Mouse (Mus musculus) lung, embryonic 14.5 days (tissue): Measurements from ENCODE around the gene Gm49361. TPM values are rescaled to one million over a fixed set of nuclear protein-coding genes. Genes with fewer than 3 reads are reported as not detected.

Source experiments
- ATAC-seq: fragments of 200-750 bp; cut with Nextera tagmentation; 2 replicates; pipeline ENCODE4 v1.8.0; 2017; ENCODE audit warnings: mild to moderate bottlenecking, moderate TSS enrichment, moderate library complexity; ENCODE audit not compliant: insufficient read depth
- DNase-seq: peaks from one replicate; pipeline ENCODE4 v3.0.0-alpha.2; 2015
- H3K27ac ChIP-seq: fragments of 300-500 bp; sonication (generic); 2 replicates; pipeline ENCODE4 v1.5.1; 2014; ENCODE audit warnings: low read depth, mild to moderate bottlenecking, moderate library complexity
- H3K27me3 ChIP-seq: fragments of 300-500 bp; sonication (generic); 2 replicates; pipeline ENCODE4 v1.6.1; 2014; ENCODE audit warnings: low read length, control low read depth; ENCODE audit not compliant: insufficient read depth
- H3K36me3 ChIP-seq: fragments of 300-500 bp; sonication (generic); 2 replicates; pipeline ENCODE4 v1.6.1; 2014; ENCODE audit warnings: control low read depth; ENCODE audit not compliant: insufficient read depth
- H3K4me1 ChIP-seq: fragments of 300-500 bp; sonication (generic); 2 replicates; pipeline ENCODE4 v1.6.1; 2014; ENCODE audit warnings: antibody characterized with exemption, control low read depth; ENCODE audit not compliant: insufficient read depth
- H3K4me2 ChIP-seq: fragments of 300-500 bp; sonication (generic); 2 replicates; pipeline ENCODE4 v1.6.1; 2014; ENCODE audit warnings: mild to moderate bottlenecking
- H3K4me3 ChIP-seq: fragments of 300-500 bp; sonication (generic); 2 replicates; pipeline ENCODE4 v1.5.1; 2014; ENCODE audit warnings: low read depth, low read length
- H3K9ac ChIP-seq: fragments of 300-500 bp; sonication (generic); 2 replicates; pipeline ENCODE4 v1.6.1; 2014
- H3K9me3 ChIP-seq: fragments of 300-500 bp; sonication (generic); 2 replicates; pipeline ENCODE4 v1.6.1; 2016; ENCODE audit warnings: low read depth, low read length, control low read depth
- CTCF ChIP-seq: IDR thresholded peaks from 2 replicates; pipeline ENCODE4 v1.5.1; 2016; ENCODE audit warnings: antibody characterized with exemption, low read depth
- WGBS: fragments of 180-500 bp; shearing (Covaris S2); extraction: QIAGEN DNeasy Blood & Tissue Kit; methylation state at CpG from one replicate; pipeline ENCODE4 v1.1.7; 2014; 5-methylcytosine and 5-hydroxymethylcytosine counted together
- polyA plus RNA-seq: library from polyadenylated mRNA; unstranded; fragments of >200 nt; fragmentation: Nextera tagmentation; extraction: Ambion mirVana; gene quantifications from 2 replicates; pipeline ENCODE4 v1.2.1, GENCODE M21; 2014

Gm49361 gene
- polyA plus RNA-seq, 1 experiment from 2014 or later: not detected

DNA sequence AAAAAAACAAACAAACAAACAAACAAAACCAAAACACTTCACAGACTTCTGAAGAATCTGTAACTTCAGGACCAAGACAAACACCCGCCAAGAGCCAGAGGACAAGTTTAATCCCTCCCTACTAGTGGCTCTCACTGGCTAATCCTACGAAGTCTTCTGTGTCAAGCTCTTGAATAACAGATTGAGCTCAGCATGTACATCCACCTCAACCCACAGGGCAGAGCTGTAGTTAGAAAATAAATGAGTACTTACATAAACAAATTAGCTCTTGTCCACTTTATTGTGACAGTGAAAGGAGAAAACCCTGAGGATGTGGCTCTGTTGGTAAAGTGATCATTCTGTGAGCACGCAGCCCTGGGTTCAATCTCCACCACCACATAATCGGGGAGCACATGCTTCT, 124.2 kb downstream of the Gm49361 start:
- no peak for ATAC-seq
- 67% methylated on average over 4 of the region's 4 CpGs for WGBS

DNA sequence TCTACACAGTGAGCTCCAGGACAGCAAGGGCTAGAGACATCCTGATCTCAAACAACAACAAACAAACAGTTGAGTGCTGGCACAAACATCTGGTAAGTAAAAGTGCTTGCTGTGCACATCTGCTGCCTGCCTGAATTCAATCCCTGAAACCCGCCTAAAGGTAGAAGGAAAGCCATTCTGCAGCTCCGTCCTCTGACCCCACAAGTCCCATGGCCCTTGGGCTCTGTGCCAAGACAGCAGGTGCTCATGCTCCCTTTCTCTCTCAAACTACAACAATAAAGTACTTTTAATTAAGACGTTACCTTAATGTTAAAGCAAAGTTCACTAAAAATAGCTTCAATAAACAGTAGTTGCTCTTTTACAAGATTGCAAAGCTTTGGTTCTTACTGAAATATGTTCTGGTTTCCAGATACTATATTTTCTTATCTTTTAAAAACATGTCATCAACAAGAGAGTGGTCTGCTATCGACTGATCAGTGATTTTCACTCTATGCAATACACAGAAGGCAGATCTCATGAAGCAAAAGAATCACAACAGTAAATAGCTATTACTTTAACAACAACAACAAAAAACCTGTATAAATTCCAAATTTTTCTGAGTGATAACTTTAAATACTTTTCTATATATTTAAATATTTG, 125.2 kb downstream of the Gm49361 start:
- H3K4me2 ChIP-seq: no peak overlapping the region
- WGBS: 53% methylated on average over 4 of the region's 4 CpGs
- H3K36me3 ChIP-seq: peaks cover 23% of the 10 kb centered on the region
- no peak for TF ChIP-seq CTCF
- no peak overlapping the region for H3K27ac ChIP-seq
- 0 out of 2 replicates have a peak, but pooled peaks cover 3% of the 10 kb centered on the region for H3K4me1 ChIP-seq
- no peak overlapping the region for H3K4me3 ChIP-seq
- ATAC-seq (no peak), DNase-seq (no peak)
- H3K9me3 ChIP-seq: no peaks in the 10 kb centered on the region
- no peaks in the 10 kb centered on the region for H3K27me3 ChIP-seq
- no peak overlapping the region for H3K9ac ChIP-seq

More for the DNA sequence above, 124.2 kb downstream of the Gm49361 start:
- H3K27ac ChIP-seq: no peak overlapping the region
- H3K4me2 ChIP-seq: no peak overlapping the region
- H3K36me3 ChIP-seq: peaks cover 31% of the 10 kb centered on the region
- no peak overlapping the region for H3K9ac ChIP-seq
- no peaks in the 10 kb centered on the region for H3K4me1 ChIP-seq
- no peak overlapping the region for H3K4me3 ChIP-seq
- H3K9me3 ChIP-seq: no peaks in the 10 kb centered on the region
- no peak for DNase-seq
- TF ChIP-seq CTCF: no peak
- no peaks in the 10 kb centered on the region for H3K27me3 ChIP-seq

DNA sequence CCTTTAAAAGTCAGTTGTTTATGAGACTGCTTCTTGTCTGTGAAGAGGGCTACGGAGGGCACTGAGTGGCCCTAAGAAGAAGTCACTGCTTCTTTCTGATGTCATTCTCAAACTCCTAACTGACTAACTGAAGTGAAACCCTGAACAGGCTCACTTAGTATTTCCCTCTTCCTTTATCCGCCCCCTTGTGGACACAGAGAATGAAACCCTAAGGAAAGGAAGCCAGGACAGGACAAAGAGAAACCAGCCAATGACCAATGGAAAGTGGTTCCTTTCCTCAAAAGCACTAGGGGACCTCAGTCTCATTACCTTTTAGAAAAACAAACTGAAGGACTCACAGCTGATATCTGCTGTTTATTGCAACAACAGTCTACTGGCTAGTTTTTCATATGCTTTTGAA, 126.4 kb downstream of the Gm49361 start:
- H3K4me2 ChIP-seq: no peak overlapping the region
- ATAC-seq: peak; percentile 21; the same call in 1 of the 2 replicates
- peaks cover 20% of the 10 kb centered on the region for H3K36me3 ChIP-seq
- no peaks in the 10 kb centered on the region for H3K9me3 ChIP-seq
- no peak overlapping the region for H3K9ac ChIP-seq
- no peak overlapping the region for H3K27ac ChIP-seq
- no peaks in the 10 kb centered on the region for H3K27me3 ChIP-seq
- no peak overlapping the region for H3K4me3 ChIP-seq
- peak; percentile 73 for TF ChIP-seq CTCF
- 0 out of 2 replicates have a peak, but pooled peaks cover 4% of the 10 kb centered on the region for H3K4me1 ChIP-seq
- 38% methylated on average over 2 of the region's 2 CpGs for WGBS
- peak; percentile 86 for DNase-seq

DNA sequence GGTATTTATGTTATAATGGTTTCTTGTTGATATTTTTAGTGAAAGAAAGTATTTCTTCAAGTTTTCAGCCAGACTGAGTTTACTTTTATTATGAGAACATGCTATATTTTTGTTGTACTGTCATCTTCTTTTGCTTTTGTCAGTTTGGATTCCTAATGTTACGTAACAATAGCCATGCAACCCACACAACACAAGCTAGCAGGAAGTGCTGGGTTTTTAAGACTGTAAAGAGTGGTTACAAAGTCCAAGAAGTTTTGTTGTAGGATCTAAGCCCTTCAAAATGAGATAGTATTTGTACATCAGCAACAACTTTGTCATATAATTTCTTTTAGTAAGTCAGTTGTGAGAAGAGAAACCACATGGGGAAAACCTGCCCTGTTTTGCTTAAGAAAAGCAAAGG, 128.2 kb downstream of the Gm49361 start:
- Histone ChIP-seq H3K4me3 (no peak overlapping the region), H3K4me1 (0 out of 2 replicates have a peak, but pooled peaks cover 4% of the 10 kb centered on the region), H3K9ac (no peak overlapping the region), H3K36me3 (peaks cover 19% of the 10 kb centered on the region), H3K4me2 (no peak overlapping the region), H3K9me3 (no peaks in the 10 kb centered on the region), H3K27me3 (no peaks in the 10 kb centered on the region), H3K27ac (no peak overlapping the region)
- DNase-seq (no peak), ATAC-seq (no peak)
- WGBS: 85% methylated on average over 1 of the region's 1 CpGs
- TF ChIP-seq CTCF: no peak

DNA sequence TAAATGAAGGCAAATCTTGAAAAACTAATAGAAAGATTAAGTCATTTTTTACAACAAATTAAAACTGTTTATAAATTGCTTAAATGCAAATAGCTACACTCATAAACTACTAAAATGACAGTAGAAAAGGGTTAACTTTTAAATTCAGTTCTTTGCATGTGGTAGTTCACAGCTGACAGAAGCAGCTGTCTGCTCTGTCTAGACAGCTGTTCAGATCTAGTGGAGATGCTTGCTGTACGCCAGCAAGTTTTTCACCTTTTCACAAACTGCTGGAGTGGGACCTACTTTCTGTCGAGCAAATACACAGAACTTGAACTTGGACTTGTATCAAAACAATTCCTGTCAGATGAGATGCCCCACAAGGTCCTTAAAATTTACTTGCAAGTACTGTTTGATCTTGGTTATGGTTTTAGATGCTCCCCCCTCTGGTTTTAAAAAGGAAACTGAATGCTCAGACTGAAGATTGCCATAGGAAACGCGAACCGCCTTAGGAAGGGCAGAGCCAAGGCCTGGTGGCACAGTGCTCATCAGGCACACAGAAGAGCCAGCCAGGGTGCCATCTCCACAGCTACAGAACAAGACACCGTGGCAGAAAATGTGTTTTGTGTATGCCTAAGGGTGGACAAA, 129.5 kb downstream of the Gm49361 start:
- no peak overlapping the region for H3K4me3 ChIP-seq
- DNase-seq (peak; percentile 69), ATAC-seq (peak; percentile 78; the same call in 1 of the 2 replicates)
- peak overlapping the region; percentile 80; the same call in 1 of the 2 replicates for H3K27ac ChIP-seq
- peaks cover 14% of the 10 kb centered on the region for H3K36me3 ChIP-seq
- 0 out of 2 replicates have a peak overlapping the region, but pooled peaks have one; percentile 7 for H3K4me2 ChIP-seq
- no peaks in the 10 kb centered on the region for H3K27me3 ChIP-seq
- 0 out of 2 replicates have a peak, but pooled peaks cover 4% of the 10 kb centered on the region for H3K4me1 ChIP-seq
- no peak overlapping the region for H3K9ac ChIP-seq
- no peak for TF ChIP-seq CTCF
- WGBS: 47% methylated on average over 6 of the region's 6 CpGs
- no peaks in the 10 kb centered on the region for H3K9me3 ChIP-seq

DNA sequence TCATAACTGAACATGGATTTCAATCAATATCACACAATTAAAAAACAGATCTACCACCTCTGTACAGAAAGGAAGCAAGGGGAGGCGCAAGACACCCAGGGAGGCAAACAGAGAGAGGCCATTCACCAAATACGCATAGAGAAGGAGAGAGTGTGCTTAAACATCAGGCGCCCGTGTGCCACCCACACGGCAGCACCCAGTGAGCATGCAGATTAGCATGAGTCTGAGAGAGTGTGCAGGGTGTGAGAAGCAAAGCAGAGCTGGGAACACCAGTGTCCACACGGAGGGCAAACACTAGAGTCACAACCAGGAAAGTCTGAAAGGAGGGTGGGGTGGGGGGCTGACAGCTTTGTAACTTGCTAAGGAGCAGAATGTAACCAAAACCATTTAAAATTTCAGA, 130.1 kb downstream of the Gm49361 start:
- ATAC-seq (no peak; the same call in 1 of the 2 replicates), DNase-seq (no peak)
- Histone ChIP-seq H3K4me2 (no peak overlapping the region), H3K9me3 (no peaks in the 10 kb centered on the region), H3K9ac (no peak overlapping the region), H3K4me3 (no peak overlapping the region), H3K27me3 (no peaks in the 10 kb centered on the region), H3K36me3 (peaks cover 14% of the 10 kb centered on the region), H3K27ac (peak overlapping the region; percentile 67; the same call in 1 of the 2 replicates), H3K4me1 (0 out of 2 replicates have a peak, but pooled peaks cover 4% of the 10 kb centered on the region)
- TF ChIP-seq CTCF: no peak
- WGBS: 64% methylated on average over 6 of the region's 6 CpGs

DNA sequence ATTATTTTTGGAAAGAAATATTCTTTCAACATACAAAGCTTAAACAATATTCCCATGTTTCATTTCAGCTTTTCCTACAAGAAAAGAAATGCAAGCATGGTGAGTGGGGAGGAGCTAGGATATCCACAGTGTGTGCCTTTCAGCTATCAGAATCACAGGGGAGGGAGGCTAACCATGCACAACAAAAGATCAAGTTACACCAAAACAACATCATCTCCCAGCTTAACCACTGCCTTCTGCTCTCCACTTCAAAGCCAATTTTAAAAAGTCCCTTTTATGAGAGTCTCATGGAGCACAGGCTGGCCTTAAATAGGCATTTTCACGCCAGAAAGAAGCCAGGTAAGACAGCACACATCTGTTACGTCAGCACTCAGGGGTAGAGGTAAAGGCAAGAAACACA, 134.9 kb downstream of the Gm49361 start:
- Histone ChIP-seq H3K27ac (no peak overlapping the region), H3K9me3 (no peaks in the 10 kb centered on the region), H3K36me3 (peaks cover 11% of the 10 kb centered on the region; the same call in 1 of the 2 replicates), H3K27me3 (no peaks in the 10 kb centered on the region), H3K4me1 (peaks cover 14% of the 10 kb centered on the region), H3K9ac (no peak overlapping the region), H3K4me2 (no peak overlapping the region), H3K4me3 (no peak overlapping the region)
- 64% methylated on average over 2 of the region's 2 CpGs for WGBS
- DNase-seq (no peak), ATAC-seq (no peak)
- no peak for TF ChIP-seq CTCF
